Mouse (Mus musculus): ENCODE data around the gene Olfr1214. TPM values are rescaled to one million over a fixed set of nuclear protein-coding genes. Genes with fewer than 3 reads are reported as not detected.
"Not testable (repeated sequence)": the region's sequence is repeated elsewhere in the genome, so short reads cannot be mapped to it uniquely, and the experiment has no call there.

Gene Olfr1214
- polyA plus RNA-seq (2012; rRNA removed): not detected in 2 replicates

DNA sequence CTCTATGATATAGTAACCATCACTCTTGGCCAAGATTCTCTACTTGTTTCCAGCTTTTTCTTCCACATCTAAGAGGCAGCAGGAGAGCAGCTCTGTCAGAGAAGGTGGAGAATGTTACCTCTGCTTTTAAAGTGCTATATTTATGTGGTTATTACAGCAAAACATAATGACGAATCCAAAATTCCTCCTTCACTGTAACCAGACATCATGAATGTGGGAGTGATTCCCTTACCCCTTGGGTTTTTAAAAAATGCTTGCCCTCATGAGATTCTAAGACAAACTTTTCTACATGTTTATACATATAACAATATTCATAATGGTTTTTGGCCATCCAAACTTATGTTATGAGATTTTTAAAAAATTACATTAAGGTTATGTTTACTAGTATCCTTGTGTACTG lies at the start of gene Olfr1214:
TSS of gene Olfr1214 (minus strand) at position 101 of the 400 bp plus-strand sequence.
- DNase-seq (ENCODE audit: low spot score): no peak

DNA sequence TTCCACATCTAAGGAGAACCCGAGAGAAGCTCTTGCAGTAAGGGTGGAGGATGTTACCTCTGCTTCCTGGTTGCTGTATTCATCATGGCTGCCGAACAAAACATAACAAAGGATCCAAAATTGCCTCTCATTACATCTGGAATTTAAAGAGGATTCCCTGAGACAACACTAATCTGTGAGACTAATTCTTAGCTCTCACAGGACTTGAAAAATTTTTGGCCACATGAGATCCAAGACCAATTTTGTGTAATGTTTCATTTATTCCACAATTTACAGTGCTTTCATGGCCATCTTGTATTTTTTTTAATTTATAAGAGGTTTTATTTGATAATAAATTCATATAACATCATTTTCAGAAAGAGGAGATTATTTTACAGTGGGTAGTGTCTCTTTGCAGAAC lies 39.5 kb upstream of the Olfr1214 start, which contains the start of gene Olfr1217:
TSS of gene Olfr1217 (minus strand) at position 101 of the 400 bp plus-strand sequence.
- DNase-seq (ENCODE audit: low spot score): no peak

DNA sequence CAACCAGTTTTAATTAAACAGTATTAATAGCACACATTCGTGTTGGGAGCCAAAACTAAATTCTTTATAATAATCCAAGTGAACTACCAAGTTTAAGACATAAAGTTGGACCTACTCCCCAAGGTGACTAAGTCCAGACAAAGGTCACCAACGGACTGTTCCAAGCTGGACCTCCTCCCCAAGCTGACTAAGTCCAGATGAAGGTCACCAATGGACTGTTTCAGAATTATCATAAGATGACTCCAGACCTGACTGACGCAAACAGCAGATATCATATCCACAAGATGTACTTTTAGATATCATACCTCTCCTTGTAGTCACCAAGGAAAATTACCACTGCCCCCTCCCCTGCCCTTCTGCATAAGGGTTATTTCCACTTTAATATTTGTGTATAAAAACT lies 29.0 kb upstream of the Olfr1214 start:
- not testable (repeated sequence) for DNase-seq (ENCODE audit: low spot score)

DNA sequence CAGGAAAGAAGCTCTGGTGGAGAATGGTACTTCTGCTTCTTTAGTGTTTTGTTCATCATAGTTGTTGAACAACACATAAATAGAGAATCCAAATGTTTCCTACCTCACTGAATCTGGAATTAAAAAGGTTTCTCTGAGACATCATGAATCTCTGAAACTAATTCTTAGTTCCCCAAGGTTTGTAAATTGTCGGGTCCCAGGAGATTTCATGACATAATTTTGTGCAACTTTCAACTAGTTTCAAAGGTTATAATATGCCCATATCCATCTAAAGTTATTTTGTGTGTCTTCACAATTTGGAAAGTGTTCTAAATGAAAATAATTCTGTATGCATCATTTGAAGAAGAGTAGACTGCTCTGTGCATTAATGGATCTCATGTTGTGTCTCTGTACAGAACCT lies 25.8 kb upstream of the Olfr1214 start, which contains the start of gene Olfr1216:
TSS of gene Olfr1216 (minus strand) at position 101 of the 400 bp plus-strand sequence.
- no peak for DNase-seq (ENCODE audit: low spot score)

DNA sequence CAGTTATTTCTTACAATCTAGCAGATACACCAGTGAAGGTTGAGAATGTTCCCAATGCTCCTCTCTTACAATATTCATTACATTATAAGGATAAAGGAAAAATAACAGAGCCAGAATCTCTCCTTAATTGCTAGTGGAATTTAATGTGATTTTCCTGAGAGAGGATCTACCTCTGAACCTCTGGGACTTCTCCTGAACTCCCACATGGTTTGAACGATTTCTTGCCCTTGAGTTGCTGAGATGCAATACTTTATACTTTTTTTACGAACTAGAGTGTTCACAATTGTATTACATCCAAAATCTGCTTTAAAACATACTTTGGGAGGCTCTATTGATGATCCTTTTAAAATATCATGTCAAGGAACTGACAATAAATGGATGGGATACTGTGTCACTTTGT lies 14.4 kb upstream of the Olfr1214 start, which contains the start of gene Olfr1215:
TSS of gene Olfr1215 (minus strand) at position 101 of the 400 bp plus-strand sequence.
- no peak for DNase-seq (ENCODE audit: low spot score)

DNA sequence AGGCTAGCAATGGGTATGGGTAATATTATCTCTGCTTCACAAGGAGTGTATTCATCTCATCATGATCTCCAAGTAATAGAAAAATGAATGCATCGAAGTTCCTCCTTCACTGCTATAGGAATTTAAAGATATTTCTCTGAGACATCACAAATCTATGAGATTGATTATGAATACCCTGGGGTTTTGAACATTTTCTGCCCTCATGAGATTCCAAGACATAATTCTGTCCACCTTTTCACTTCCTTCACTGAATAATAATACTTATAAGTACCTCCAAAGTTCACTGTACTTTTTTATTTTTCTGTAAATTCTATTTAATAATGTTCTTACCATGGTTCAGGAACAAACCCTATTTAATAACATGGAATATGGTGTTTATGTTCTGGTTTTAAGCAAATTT lies 12.3 kb downstream of the Olfr1214 start, which contains the start of gene Gm13762:
TSS of gene Gm13762 (minus strand) at position 101 of the 400 bp plus-strand sequence.
- DNase-seq (ENCODE audit: low spot score): no peak

DNA sequence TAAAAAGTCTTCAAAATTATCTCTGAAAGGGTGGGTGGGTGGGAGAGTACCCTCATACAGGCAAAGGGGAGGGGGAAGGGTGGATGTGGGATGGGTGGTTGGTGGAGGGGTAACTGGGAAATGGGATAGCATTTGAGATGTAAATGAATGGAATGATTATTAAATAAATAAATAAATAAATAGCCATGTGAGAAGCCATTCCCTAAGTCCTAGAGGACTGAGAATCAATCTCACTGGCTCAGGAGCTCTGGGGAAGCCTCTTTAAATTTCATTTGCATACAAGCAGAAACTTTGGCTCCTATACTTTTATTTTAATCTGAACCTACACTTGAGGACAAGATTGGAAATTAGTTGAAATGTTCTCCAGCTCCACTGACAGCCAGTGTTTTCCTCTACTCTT lies 38.8 kb downstream of the Olfr1214 start, which contains the start of gene Olfr1212:
TSS of gene Olfr1212 (plus strand) at position 301 of the 400 bp plus-strand sequence.
- no peak for DNase-seq (ENCODE audit: low spot score)

DNA sequence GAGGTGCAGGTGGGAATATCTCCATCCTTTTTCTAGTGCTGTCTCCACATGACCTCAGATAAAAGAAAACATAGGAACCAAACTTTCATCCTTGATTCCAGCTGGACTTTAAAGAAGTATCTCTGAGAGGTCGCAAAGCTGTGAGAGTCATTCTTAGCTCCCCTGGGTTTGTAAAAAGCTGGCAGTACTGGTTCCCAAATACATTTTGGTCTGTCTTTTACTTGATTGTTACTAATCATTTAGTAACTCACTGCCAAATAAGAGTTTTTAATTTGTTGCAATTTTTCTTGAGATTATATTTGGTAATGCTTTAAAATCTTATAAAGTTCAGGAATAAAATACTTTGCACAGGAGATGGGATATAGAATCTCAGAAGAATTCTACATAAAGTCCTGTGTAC lies 54.4 kb downstream of the Olfr1214 start, which contains the start of gene Olfr1211:
TSS of gene Olfr1211 (minus strand) at position 101 of the 400 bp plus-strand sequence.
- DNase-seq (ENCODE audit: low spot score): no peak

Other genes starting within 250 kb of the Olfr1214 start
- not detected in 2 replicates for gene Olfr1198, start 241.3 kb downstream of the Olfr1214 start, polyA plus RNA-seq (2012; rRNA removed)
- not detected in 2 replicates for gene Olfr1199, start 232.2 kb downstream of the Olfr1214 start, polyA plus RNA-seq (2012; rRNA removed)
- not detected in 2 replicates for gene Olfr1200, start 222.2 kb downstream of the Olfr1214 start, polyA plus RNA-seq (2012; rRNA removed)
- not detected in 2 replicates for gene Olfr1201, start 199.6 kb downstream of the Olfr1214 start, polyA plus RNA-seq (2012; rRNA removed)
- gene Olfr1202, start 178.2 kb downstream of the Olfr1214 start, polyA plus RNA-seq (2012; rRNA removed): not detected in 2 replicates
- not detected in 2 replicates for gene Olfr1205, start 162.9 kb downstream of the Olfr1214 start, polyA plus RNA-seq (2012; rRNA removed)
- gene Olfr1204, start 143.4 kb downstream of the Olfr1214 start, polyA plus RNA-seq (2012; rRNA removed): not detected in 2 replicates
- not detected in 2 replicates for gene Olfr1206, start 129.4 kb downstream of the Olfr1214 start, polyA plus RNA-seq (2012; rRNA removed)
- gene Olfr1208, start 90.3 kb downstream of the Olfr1214 start, polyA plus RNA-seq (2012; rRNA removed): not detected in 2 replicates
- not detected in 2 replicates for gene Olfr1209, start 77.5 kb downstream of the Olfr1214 start, polyA plus RNA-seq (2012; rRNA removed)
- gene Olfr1211, start 54.5 kb downstream of the Olfr1214 start, polyA plus RNA-seq (2012; rRNA removed): not detected in 2 replicates
- gene Olfr1212, start 38.7 kb downstream of the Olfr1214 start, polyA plus RNA-seq (2012; rRNA removed): not detected in 2 replicates
- gene Gm13762, start 12.4 kb downstream of the Olfr1214 start, polyA plus RNA-seq (2012; rRNA removed): not detected in 2 replicates
- not detected in 2 replicates for gene Olfr1215, start 14.3 kb upstream of the Olfr1214 start, polyA plus RNA-seq (2012; rRNA removed)
- not detected in 2 replicates for gene Olfr1216, start 25.7 kb upstream of the Olfr1214 start, polyA plus RNA-seq (2012; rRNA removed)
- not detected in 2 replicates for gene Olfr1217, start 39.4 kb upstream of the Olfr1214 start, polyA plus RNA-seq (2012; rRNA removed)
- gene Olfr1218, start 68.5 kb upstream of the Olfr1214 start, polyA plus RNA-seq (2012; rRNA removed): not detected in 2 replicates
- gene Olfr1219, start 90.9 kb upstream of the Olfr1214 start, polyA plus RNA-seq (2012; rRNA removed): not detected in 2 replicates
- not detected in 2 replicates for gene Olfr1220, start 114.2 kb upstream of the Olfr1214 start, polyA plus RNA-seq (2012; rRNA removed)
- gene Olfr1221, start 124.6 kb upstream of the Olfr1214 start, polyA plus RNA-seq (2012; rRNA removed): not detected in 2 replicates
- gene Olfr1222, start 140.4 kb upstream of the Olfr1214 start, polyA plus RNA-seq (2012; rRNA removed): not detected in 2 replicates
- not detected in 2 replicates for gene Olfr1223, start 158.9 kb upstream of the Olfr1214 start, polyA plus RNA-seq (2012; rRNA removed)
- not detected in 2 replicates for gene Olfr1224-ps1, start 171.4 kb upstream of the Olfr1214 start, polyA plus RNA-seq (2012; rRNA removed)
- gene Olfr1225, start 182.0 kb upstream of the Olfr1214 start, polyA plus RNA-seq (2012; rRNA removed): not detected in 2 replicates
- gene Olfr1226, start 207.4 kb upstream of the Olfr1214 start, polyA plus RNA-seq (2012; rRNA removed): not detected in 2 replicates

Data from urinary bladder, adult 2 months (tissue).